Mouse (Mus musculus): ENCODE results near the gene Plxna4.

- TF ChIP-seq GATA1 (IDR thresholded peaks at IDR 0.05; ENCODE audit: borderline replicate concordance, low read length) (no peak), FLI1 (IDR thresholded peaks at IDR 0.05; ENCODE audit: low read length) (no peak)
Observed at GRCm38 (mm10) chr6:32199616-32200015, 388.4 kb downstream of the Plxna4 start.
